8 mouse cellular contexts compared by ENCODE assay signal in the genomic region with DNA sequence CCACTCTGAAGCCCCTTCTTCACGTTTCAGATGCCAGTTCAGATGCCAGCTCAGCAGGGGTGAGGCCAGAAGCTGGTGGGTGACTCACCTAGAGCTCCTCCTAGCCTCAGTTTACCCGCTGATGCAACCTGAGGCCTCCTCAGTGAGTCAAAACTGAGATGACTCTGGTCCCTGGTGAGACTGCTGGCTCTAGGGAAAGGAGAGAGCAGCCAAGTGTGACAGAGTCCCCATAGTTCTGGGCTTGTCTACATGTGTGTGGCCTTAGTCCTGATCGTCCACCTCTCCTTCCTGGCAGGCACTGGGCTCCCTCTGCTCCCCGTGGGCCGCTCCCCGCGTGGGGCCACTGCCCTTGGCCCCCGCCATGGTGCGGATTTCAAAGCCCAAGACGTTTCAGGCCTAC. TPM values are rescaled to one million over a fixed set of nuclear protein-coding genes. Genes with fewer than 3 reads are reported as not detected.
DNase-seq lines count a peak whose midpoint lies in the region; ATAC-seq and TF ChIP-seq lines count a peak whose summit lies in the region.

No protein-coding gene starts in this region.

- no peaks in the 10 kb centered on the region for H3K9me3 ChIP-seq in G1E (replicated peaks)
- H3K9me3 ChIP-seq in forebrain, embryonic 10.5 days = no peaks in the 10 kb centered on the region
- no peaks in the 10 kb centered on the region for H3K9me3 ChIP-seq in midbrain, embryonic 15.5 days

- peak overlapping the region; percentile 95 for H3K9ac ChIP-seq in midbrain, embryonic 15.5 days

- peak overlapping the region; percentile 88 for H3K27ac ChIP-seq in cerebellum, adult 2 months (ENCODE audit: insufficient read depth, low read length)
- H3K27ac ChIP-seq in forebrain, embryonic 10.5 days = peak overlapping the region; percentile 96
- peak overlapping the region; percentile 91 for H3K27ac ChIP-seq in midbrain, embryonic 15.5 days

- H3K27me3 ChIP-seq in cerebellum, adult 2 months (ENCODE audit: control insufficient read depth, insufficient read depth, low read length) = no peaks in the 10 kb centered on the region
- no peaks in the 10 kb centered on the region for H3K27me3 ChIP-seq in G1E (ENCODE audit: insufficient read depth, low read length)
- H3K27me3 ChIP-seq in forebrain, embryonic 10.5 days (ENCODE audit: poor library complexity, severe bottlenecking) = no peaks in the 10 kb centered on the region
- H3K27me3 ChIP-seq in midbrain, embryonic 15.5 days (replicated peaks) = no peaks in the 10 kb centered on the region

- WGBS in cerebellum, adult 2 months = 2% methylated on average over 10 of the region's 10 CpGs
- WGBS in forebrain, embryonic 10.5 days = 53% methylated on average over 10 of the region's 10 CpGs
- 33% methylated on average over 10 of the region's 10 CpGs for WGBS in midbrain, embryonic 15.5 days

- peaks cover 30% of the 10 kb centered on the region for H3K36me3 ChIP-seq in G1E (replicated peaks)
- peaks cover 15% of the 10 kb centered on the region for H3K36me3 ChIP-seq in forebrain, embryonic 10.5 days (replicated peaks)
- H3K36me3 ChIP-seq in midbrain, embryonic 15.5 days (replicated peaks) = no peaks in the 10 kb centered on the region

- peak overlapping the region; percentile 91 for H3K4me2 ChIP-seq in midbrain, embryonic 15.5 days

- DNase-seq in cerebellum, adult 2 months = peak; percentile 56 to 63
- DNase-seq in cerebellum, postnatal 4 days (ENCODE audit: low spot score in 2 of 2) = no peak
- DNase-seq in G1E (ENCODE audit: low spot score) = no peak
- DNase-seq in forebrain, embryonic 10.5 days (ENCODE audit: extremely low spot score, low spot score) = no peak
- peak; percentile 51 for DNase-seq in kidney, adult 18-20 months
- no peak for DNase-seq in right cerebral cortex, postnatal 14 days
- no peak for DNase-seq in layer of hippocampus, postnatal 25 days (ENCODE audit: extremely low spot score in 1 of 2, low spot score in 1 of 2)

- ATAC-seq in G1E (ENCODE audit: extremely low read depth, insufficient number of reproducible peaks, low FRiP score, poor library complexity, severe bottlenecking) = no peak
- no peak for ATAC-seq in midbrain, embryonic 15.5 days (replicated peaks)

- TF ChIP-seq POLR2A in cerebellum, adult 2 months (IDR thresholded peaks at IDR 0.05; ENCODE audit: borderline replicate concordance, insufficient read depth, low read length) = no peak

- H3K4me3 ChIP-seq in cerebellum, adult 2 months (replicated peaks; ENCODE audit: insufficient read depth, low read depth, low read length) = peak overlapping the region; percentile 96
- peak overlapping the region; percentile 76 for H3K4me3 ChIP-seq in G1E (ENCODE audit: low read depth, low read length)
- peak overlapping the region; percentile 88 for H3K4me3 ChIP-seq in forebrain, embryonic 10.5 days
- H3K4me3 ChIP-seq in midbrain, embryonic 15.5 days = peak overlapping the region; percentile 90

- H3K4me1 ChIP-seq in cerebellum, adult 2 months (ENCODE audit: control insufficient read depth, insufficient read depth, low read length) = peaks cover 29% of the 10 kb centered on the region
- H3K4me1 ChIP-seq in G1E (ENCODE audit: insufficient read depth, low read depth, low read length) = peaks cover 75% of the 10 kb centered on the region
- H3K4me1 ChIP-seq in forebrain, embryonic 10.5 days = peaks cover 67% of the 10 kb centered on the region
- H3K4me1 ChIP-seq in midbrain, embryonic 15.5 days = peaks cover 55% of the 10 kb centered on the region

- TF ChIP-seq CTCF in cerebellum, adult 2 months (IDR thresholded peaks at IDR 0.05; ENCODE audit: borderline replicate concordance, insufficient read depth, low read depth, low read length) = no peak
- TF ChIP-seq CTCF in G1E (IDR thresholded peaks at IDR 0.05; ENCODE audit: low read depth, low read length) = no peak

RNA-seq across cellular contexts. Expression of a gene that starts 0.7 kb away (rescaled TPM):
- polyA plus RNA-seq in cerebellum, adult 2 months (2012; rRNA removed) = 628 and 636 TPM in 2 replicates
- 41.6 and 86.7 TPM in 2 replicates for total RNA-seq in G1E (2014; fragmentation: Nextera tagmentation)
- 20.2 and 23.1 TPM in 2 replicates for total RNA-seq in G1E (2017)
- polyA plus RNA-seq in G1E (2012) = 78.1 and 78.3 TPM in 2 replicates
- polyA plus RNA-seq in forebrain, embryonic 10.5 days (2016; fragmentation: Nextera tagmentation; extraction: Ambion mirVana) = 28.9 and 35.0 TPM in 2 replicates
- 201 and 224 TPM in 2 replicates for polyA plus RNA-seq in midbrain, embryonic 15.5 days (2015; fragmentation: Nextera tagmentation; extraction: Ambion mirVana)
- total RNA-seq in layer of hippocampus, postnatal 25 days (2021) = 100 to 1,000 TPM; 268 to 293 TPM

RNA-seq across cellular contexts. Expression of a gene that starts 3.8 kb away (rescaled TPM):
- 2.2 TPM in 2 replicates for polyA plus RNA-seq in cerebellum, adult 2 months (2012; rRNA removed)
- 2.5 and 8.4 TPM in 2 replicates for total RNA-seq in G1E (2014; fragmentation: Nextera tagmentation)
- 0.11 and 0.29 TPM in 2 replicates for total RNA-seq in G1E (2017)
- polyA plus RNA-seq in G1E (2012) = 0.85 and 1.1 TPM in 2 replicates
- polyA plus RNA-seq in forebrain, embryonic 10.5 days (2016; fragmentation: Nextera tagmentation; extraction: Ambion mirVana) = 0.32 and 0.61 TPM in 2 replicates
- 0.37 and 0.57 TPM in 2 replicates for polyA plus RNA-seq in midbrain, embryonic 15.5 days (2015; fragmentation: Nextera tagmentation; extraction: Ambion mirVana)
- under 1 TPM; 0.39 to 0.82 TPM for total RNA-seq in layer of hippocampus, postnatal 25 days (2021)

RNA-seq across cellular contexts. Expression of a gene that starts 11.3 kb away (rescaled TPM):
- polyA plus RNA-seq in cerebellum, adult 2 months (2012; rRNA removed) = 6.0 and 8.0 TPM in 2 replicates
- 28.9 and 29.9 TPM in 2 replicates for total RNA-seq in G1E (2014; fragmentation: Nextera tagmentation)
- total RNA-seq in G1E (2017) = 15.4 and 17.9 TPM in 2 replicates
- 4.9 and 6.1 TPM in 2 replicates for polyA plus RNA-seq in G1E (2012)
- 0.77 and 0.98 TPM in 2 replicates for polyA plus RNA-seq in forebrain, embryonic 10.5 days (2016; fragmentation: Nextera tagmentation; extraction: Ambion mirVana)
- polyA plus RNA-seq in midbrain, embryonic 15.5 days (2015; fragmentation: Nextera tagmentation; extraction: Ambion mirVana) = 2.2 and 2.3 TPM in 2 replicates
- total RNA-seq in layer of hippocampus, postnatal 25 days (2021) = 1 to 10 TPM; 1.7 to 4.3 TPM

RNA-seq across cellular contexts. Expression of a gene that starts 14.8 kb away (rescaled TPM):
- 110 and 119 TPM in 2 replicates for polyA plus RNA-seq in cerebellum, adult 2 months (2012; rRNA removed)
- total RNA-seq in G1E (2014; fragmentation: Nextera tagmentation) (126 and 176 TPM in 2 replicates), G1E (2017) (186 and 199 TPM in 2 replicates)
- 169 and 192 TPM in 2 replicates for polyA plus RNA-seq in G1E (2012)
- 413 and 423 TPM in 2 replicates for polyA plus RNA-seq in forebrain, embryonic 10.5 days (2016; fragmentation: Nextera tagmentation; extraction: Ambion mirVana)
- 191 and 192 TPM in 2 replicates for polyA plus RNA-seq in midbrain, embryonic 15.5 days (2015; fragmentation: Nextera tagmentation; extraction: Ambion mirVana)
- 10 to 100 TPM; 53.3 to 55.0 TPM for total RNA-seq in layer of hippocampus, postnatal 25 days (2021)

RNA-seq across cellular contexts. Expression of a gene that starts 18.1 kb away (rescaled TPM):
- 212 and 229 TPM in 2 replicates for polyA plus RNA-seq in cerebellum, adult 2 months (2012; rRNA removed)
- total RNA-seq in G1E (2014; fragmentation: Nextera tagmentation) (66.4 and 91.6 TPM in 2 replicates), G1E (2017) (18.2 and 18.4 TPM in 2 replicates)
- 65.1 and 68.8 TPM in 2 replicates for polyA plus RNA-seq in G1E (2012)
- 54.4 and 55.7 TPM in 2 replicates for polyA plus RNA-seq in forebrain, embryonic 10.5 days (2016; fragmentation: Nextera tagmentation; extraction: Ambion mirVana)
- 110 and 111 TPM in 2 replicates for polyA plus RNA-seq in midbrain, embryonic 15.5 days (2015; fragmentation: Nextera tagmentation; extraction: Ambion mirVana)
- total RNA-seq in layer of hippocampus, postnatal 25 days (2021) = 100 to 1,000 TPM; 147 to 168 TPM

Comparison
In these comparisons a context has a peak if more than half of its experiments do, and no peak if none do; other contexts are left out.
1. DNase-seq: peak in cerebellum, adult 2 months (2 of 2) and kidney, adult 18-20 months (single experiment); none in cerebellum, postnatal 4 days (0 of 2), G1E (single experiment), forebrain, embryonic 10.5 days (single experiment), right cerebral cortex, postnatal 14 days (single experiment) and layer of hippocampus, postnatal 25 days (0 of 2).
2. Peak in every context shown above with its lines, with median percentiles within 50 percentile points of each other: H3K27ac ChIP-seq and H3K4me3 ChIP-seq.